Mouse (Mus musculus): ENCODE results near the gene C1ql4. TPM values are rescaled to one million over a fixed set of nuclear protein-coding genes. Genes with fewer than 3 reads are reported as not detected.

Gene C1ql4
- polyA plus RNA-seq, 1 experiment: not detected

DNA sequence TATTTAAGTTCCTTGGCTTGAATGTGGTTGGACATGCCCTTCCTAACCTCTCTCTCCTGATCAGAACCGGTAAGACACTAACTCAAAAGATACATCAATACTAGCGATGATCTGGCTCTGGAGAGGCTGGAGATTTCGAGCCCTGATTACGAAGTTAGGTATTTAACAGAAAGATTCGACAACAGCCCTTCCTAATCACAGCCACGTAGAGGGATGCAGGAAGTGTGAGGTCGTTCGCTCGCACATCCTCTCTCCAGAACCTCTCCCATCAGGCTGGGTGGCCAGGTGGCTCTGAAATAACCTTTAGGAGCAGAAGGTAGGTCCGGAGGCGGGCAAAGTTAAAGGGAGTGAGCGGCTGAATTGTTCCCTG, 38.1 kb upstream of the C1ql4 start, which contains the start of gene Spats2:
Spats2 (plus strand) TSS at position 206 of the 370 bp plus-strand sequence.
- no peaks in the 10 kb centered on the region; the same call in 1 of the 2 replicates for H3K27me3 ChIP-seq (ENCODE audit: control insufficient read depth, insufficient read depth, low read length)
- H3K4me1 ChIP-seq (ENCODE audit: control insufficient read depth, insufficient read depth, insufficient read length, low read length): peaks cover 3% of the 10 kb centered on the region; the same call in 1 of the 2 replicates
- H3K4me3 ChIP-seq (ENCODE audit: low read depth, low read length): peak within 1 kb of the TSS; percentile 91
- TF ChIP-seq POLR2A (IDR thresholded peaks at IDR 0.05; ENCODE audit: low read depth, low read length): no peak
- no peak for TF ChIP-seq CTCF (IDR thresholded peaks at IDR 0.05; ENCODE audit: extremely low read depth, insufficient read length, insufficient replicate concordance, low read depth, low read length)
- peak within 1 kb of the TSS; percentile 69 for H3K27ac ChIP-seq (ENCODE audit: insufficient read depth, low read depth, low read length)
- no peaks in the 10 kb centered on the region for H3K36me3 ChIP-seq (ENCODE audit: control insufficient read depth, insufficient read depth, low read length)
- under 1% methylated on average over 12 of the region's 12 CpGs for WGBS

DNA sequence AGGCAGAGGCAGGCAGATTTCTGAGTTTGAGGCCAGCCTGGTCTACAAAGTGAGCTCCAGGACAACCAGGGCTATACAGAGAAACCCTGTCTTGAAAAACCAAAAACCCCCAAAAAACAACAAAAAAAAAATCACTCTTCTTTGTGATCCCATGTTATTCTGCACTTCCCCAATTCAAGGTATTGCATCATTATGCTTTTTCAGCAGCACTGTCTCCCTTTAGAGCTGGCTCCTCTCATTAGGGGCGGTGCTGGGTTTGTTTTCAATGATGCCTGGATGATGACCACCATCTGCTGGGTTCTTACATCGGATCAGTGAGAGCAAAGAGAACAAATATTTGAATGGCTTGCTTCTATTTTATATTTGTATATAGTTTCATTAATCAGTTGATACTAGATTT, 35.0 kb upstream of the C1ql4 start:
- Histone ChIP-seq H3K27me3 (ENCODE audit: control insufficient read depth, insufficient read depth, low read length) (no peaks in the 10 kb centered on the region; the same call in 1 of the 2 replicates), H3K4me3 (ENCODE audit: low read depth, low read length) (no peak overlapping the region), H3K36me3 (ENCODE audit: control insufficient read depth, insufficient read depth, low read length) (no peaks in the 10 kb centered on the region), H3K4me1 (ENCODE audit: control insufficient read depth, insufficient read depth, insufficient read length, low read length) (peaks cover 3% of the 10 kb centered on the region; the same call in 1 of the 2 replicates), H3K27ac (ENCODE audit: insufficient read depth, low read depth, low read length) (no peak overlapping the region)
- TF ChIP-seq POLR2A (IDR thresholded peaks at IDR 0.05; ENCODE audit: low read depth, low read length) (no peak), CTCF (IDR thresholded peaks at IDR 0.05; ENCODE audit: extremely low read depth, insufficient read length, insufficient replicate concordance, low read depth, low read length) (no peak)
- WGBS: 73% methylated on average over 2 of the region's 2 CpGs

- no peak for TF ChIP-seq POLR2A (IDR thresholded peaks at IDR 0.05; ENCODE audit: low read depth, low read length)
- no peak for TF ChIP-seq CTCF (IDR thresholded peaks at IDR 0.05; ENCODE audit: extremely low read depth, insufficient read length, insufficient replicate concordance, low read depth, low read length)
- Histone ChIP-seq H3K27me3 (ENCODE audit: control insufficient read depth, insufficient read depth, low read length) (no peaks in the 10 kb centered on the region; the same call in 1 of the 2 replicates), H3K36me3 (ENCODE audit: control insufficient read depth, insufficient read depth, low read length) (no peaks in the 10 kb centered on the region), H3K27ac (ENCODE audit: insufficient read depth, low read depth, low read length) (no peak overlapping the region), H3K4me3 (ENCODE audit: low read depth, low read length) (no peak overlapping the region), H3K4me1 (ENCODE audit: control insufficient read depth, insufficient read depth, insufficient read length, low read length) (peaks cover 3% of the 10 kb centered on the region; the same call in 1 of the 2 replicates)
- 33% methylated on average over 11 of the region's 11 CpGs for WGBS
These were observed 33.2 kb upstream of the C1ql4 start for GRCm38 (mm10) chr15:99120814-99121213.

- WGBS: 40% methylated on average over 11 of the region's 11 CpGs
- Histone ChIP-seq H3K27me3 (ENCODE audit: control insufficient read depth, insufficient read depth, low read length) (no peaks in the 10 kb centered on the region; the same call in 1 of the 2 replicates), H3K4me1 (ENCODE audit: control insufficient read depth, insufficient read depth, insufficient read length, low read length) (peaks cover 8% of the 10 kb centered on the region; the same call in 1 of the 2 replicates), H3K27ac (ENCODE audit: insufficient read depth, low read depth, low read length) (no peak overlapping the region), H3K36me3 (ENCODE audit: control insufficient read depth, insufficient read depth, low read length) (no peaks in the 10 kb centered on the region), H3K4me3 (ENCODE audit: low read depth, low read length) (no peak overlapping the region)
- TF ChIP-seq POLR2A (IDR thresholded peaks at IDR 0.05; ENCODE audit: low read depth, low read length): no peak
- TF ChIP-seq CTCF (IDR thresholded peaks at IDR 0.05; ENCODE audit: extremely low read depth, insufficient read length, insufficient replicate concordance, low read depth, low read length): no peak
These were observed 28.9 kb upstream of the C1ql4 start for GRCm38 (mm10) chr15:99116539-99116938.

- H3K4me3 ChIP-seq (ENCODE audit: low read depth, low read length): no peak overlapping the region
- WGBS: 62% methylated on average over 7 of the region's 7 CpGs
- TF ChIP-seq CTCF (IDR thresholded peaks at IDR 0.05; ENCODE audit: extremely low read depth, insufficient read length, insufficient replicate concordance, low read depth, low read length): no peak
- no peak for TF ChIP-seq POLR2A (IDR thresholded peaks at IDR 0.05; ENCODE audit: low read depth, low read length)
- H3K36me3 ChIP-seq (ENCODE audit: control insufficient read depth, insufficient read depth, low read length): no peaks in the 10 kb centered on the region
- no peak overlapping the region for H3K27ac ChIP-seq (ENCODE audit: insufficient read depth, low read depth, low read length)
- no peaks in the 10 kb centered on the region for H3K27me3 ChIP-seq (ENCODE audit: control insufficient read depth, insufficient read depth, low read length)
- peaks cover 8% of the 10 kb centered on the region; the same call in 1 of the 2 replicates for H3K4me1 ChIP-seq (ENCODE audit: control insufficient read depth, insufficient read depth, insufficient read length, low read length)
These were observed 27.4 kb upstream of the C1ql4 start for GRCm38 (mm10) chr15:99115065-99115423.

DNA sequence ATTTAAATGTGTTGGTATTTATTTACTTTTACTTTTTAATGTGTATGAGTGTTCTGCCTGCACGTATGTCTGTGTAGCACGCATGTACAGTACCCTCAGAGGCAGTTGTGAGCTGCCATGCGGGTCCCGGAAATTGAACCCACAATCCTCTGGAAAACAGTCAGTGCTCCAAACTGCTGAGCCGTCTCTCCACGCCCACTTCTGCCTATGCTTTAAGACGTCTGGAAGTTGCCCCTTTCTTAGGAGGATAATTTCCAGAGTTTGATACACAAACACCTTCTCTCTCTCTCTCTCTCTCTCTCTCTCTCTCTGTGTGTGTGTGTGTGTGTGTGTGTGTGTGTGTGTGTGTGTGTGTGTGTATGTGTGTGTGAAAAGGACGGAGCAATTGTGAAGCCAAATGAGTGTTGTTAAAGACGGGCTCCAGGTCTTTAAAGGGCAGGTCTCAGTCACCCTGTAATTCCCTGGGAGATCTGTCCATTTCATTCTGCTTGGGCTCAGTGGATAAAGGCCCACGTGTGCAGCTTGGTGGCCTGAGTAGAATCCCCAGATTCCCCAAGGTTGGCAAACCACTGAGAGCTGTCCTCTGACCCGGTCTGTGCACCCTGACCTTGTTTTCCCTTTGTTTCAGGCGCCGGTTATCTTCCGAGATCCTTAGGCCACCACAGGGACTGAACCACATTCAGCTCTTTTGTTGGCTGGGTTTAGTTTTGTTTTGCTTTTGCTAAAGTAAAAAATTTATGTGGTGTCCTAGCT, 26.9 kb upstream of the C1ql4 start:
- WGBS: 29% methylated on average over 14 of the region's 14 CpGs
- Histone ChIP-seq H3K4me1 (ENCODE audit: control insufficient read depth, insufficient read depth, insufficient read length, low read length) (peaks cover 8% of the 10 kb centered on the region; the same call in 1 of the 2 replicates), H3K27me3 (ENCODE audit: control insufficient read depth, insufficient read depth, low read length) (no peaks in the 10 kb centered on the region), H3K36me3 (ENCODE audit: control insufficient read depth, insufficient read depth, low read length) (no peaks in the 10 kb centered on the region), H3K4me3 (ENCODE audit: low read depth, low read length) (no peak overlapping the region), H3K27ac (ENCODE audit: insufficient read depth, low read depth, low read length) (no peak overlapping the region)
- no peak for TF ChIP-seq CTCF (IDR thresholded peaks at IDR 0.05; ENCODE audit: extremely low read depth, insufficient read length, insufficient replicate concordance, low read depth, low read length)
- no peak for TF ChIP-seq POLR2A (IDR thresholded peaks at IDR 0.05; ENCODE audit: low read depth, low read length)

GRCm38 (mm10) chr15:99113396-99113975, 25.9 kb upstream of the C1ql4 start:
- TF ChIP-seq POLR2A (IDR thresholded peaks at IDR 0.05; ENCODE audit: low read depth, low read length) (no peak), CTCF (IDR thresholded peaks at IDR 0.05; ENCODE audit: extremely low read depth, insufficient read length, insufficient replicate concordance, low read depth, low read length) (peak; percentile 31; the same call in 1 of the 2 replicates)
- H3K4me1 ChIP-seq (ENCODE audit: control insufficient read depth, insufficient read depth, insufficient read length, low read length): peaks cover 8% of the 10 kb centered on the region; the same call in 1 of the 2 replicates
- 3% methylated on average over 9 of the region's 9 CpGs for WGBS

More at GRCm38 (mm10) chr15:99113396-99113975, 25.9 kb upstream of the C1ql4 start:
- Histone ChIP-seq H3K27me3 (ENCODE audit: control insufficient read depth, insufficient read depth, low read length) (no peaks in the 10 kb centered on the region), H3K27ac (ENCODE audit: insufficient read depth, low read depth, low read length) (no peak overlapping the region), H3K4me3 (ENCODE audit: low read depth, low read length) (peak overlapping the region; percentile 27; the same call in 1 of the 2 replicates), H3K36me3 (ENCODE audit: control insufficient read depth, insufficient read depth, low read length) (no peaks in the 10 kb centered on the region)

Data from small intestine, adult 2 months (tissue).